Mouse (Mus musculus): ENCODE data around the gene Wasf2.

DNA sequence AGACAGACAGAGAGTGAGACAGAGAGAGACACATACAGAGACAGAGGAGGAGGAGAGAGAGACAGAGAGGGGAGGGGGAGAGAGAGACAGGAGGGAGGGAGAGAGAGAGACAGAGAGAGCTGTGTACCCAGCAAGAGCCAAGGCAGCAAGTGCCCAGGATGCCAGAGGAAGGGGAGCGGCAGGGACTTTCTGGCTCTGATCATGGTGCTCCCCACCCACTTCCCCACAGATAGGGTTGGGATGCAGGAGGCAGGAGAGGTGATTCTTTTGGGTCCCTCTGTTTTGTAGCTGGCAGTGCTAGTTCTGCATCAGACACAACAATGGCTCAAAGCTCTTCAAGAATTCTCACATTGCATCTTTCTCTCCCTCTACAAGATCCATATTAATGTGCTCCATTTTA, 8.9 kb upstream of the Wasf2 start:
- TF ChIP-seq POLR2A (IDR thresholded peaks at IDR 0.05; ENCODE audit: low read depth, low read length): no peak
- no peak for TF ChIP-seq CTCF (IDR thresholded peaks at IDR 0.05; ENCODE audit: extremely low read depth, insufficient read length, insufficient replicate concordance, low read depth, low read length)

All from small intestine, adult 2 months (tissue).